Mouse (Mus musculus) hindbrain, embryonic 16.5 days (tissue): ENCODE results near the gene Prpf8. TPM values are rescaled to one million over a fixed set of nuclear protein-coding genes. Genes with fewer than 3 reads are reported as not detected.
A peak's percentile ranks its signal among the peaks of the same experiment; 100 is the strongest.

Experiments used
- ATAC-seq: fragments of 200-750 bp; cut with Nextera tagmentation; 2 replicates; pipeline ENCODE4 v1.8.0; 2017; ENCODE audit warnings: moderate TSS enrichment, moderate library complexity
- H3K27ac ChIP-seq: fragments of 300-500 bp; sonication (generic); 2 replicates; pipeline ENCODE4 v1.5.1; 2014; ENCODE audit warnings: low read depth, mild to moderate bottlenecking, control low read depth, low read length, moderate library complexity
- H3K27me3 ChIP-seq: fragments of 300-500 bp; sonication (generic); replicated peaks from 2 replicates; pipeline ENCODE4 v1.6.1; 2014; ENCODE audit warnings: low read length; ENCODE audit not compliant: control insufficient read depth, insufficient read depth
- H3K36me3 ChIP-seq: fragments of 300-500 bp; sonication (generic); 2 replicates; pipeline ENCODE4 v1.6.1; 2014; ENCODE audit warnings: mild to moderate bottlenecking, low read length, moderate library complexity, mixed read lengths; ENCODE audit not compliant: control insufficient read depth, insufficient read depth
- H3K4me1 ChIP-seq: fragments of 300-500 bp; sonication (generic); 2 replicates; pipeline ENCODE4 v1.6.1; 2014; ENCODE audit warnings: low read depth, low read length; ENCODE audit not compliant: control insufficient read depth, insufficient read depth
- H3K4me2 ChIP-seq: fragments of 300-500 bp; sonication (generic); 2 replicates; pipeline ENCODE4 v1.6.1; 2014; ENCODE audit warnings: mild to moderate bottlenecking, low read length, control low read depth, moderate library complexity
- H3K4me3 ChIP-seq: fragments of 300-500 bp; sonication (generic); 2 replicates; pipeline ENCODE4 v1.5.1; 2014; ENCODE audit warnings: mild to moderate bottlenecking, low read length, control low read depth, moderate library complexity
- H3K9ac ChIP-seq: fragments of 300-500 bp; sonication (generic); 2 replicates; pipeline ENCODE4 v1.6.1; 2014; ENCODE audit warnings: low read depth, mild to moderate bottlenecking, control low read depth, low read length, moderate library complexity
- H3K9me3 ChIP-seq: fragments of 300-500 bp; sonication (generic); 2 replicates; pipeline ENCODE4 v1.6.1; 2014; ENCODE audit warnings: mild to moderate bottlenecking, low read length, moderate library complexity; ENCODE audit not compliant: control insufficient read depth
- WGBS: fragments of 180-500 bp; shearing (Covaris S2); extraction: QIAGEN DNeasy Blood & Tissue Kit; methylation state at CpG from one replicate; pipeline ENCODE4 v1.1.7; 2014; 5-methylcytosine and 5-hydroxymethylcytosine counted together
- polyA plus RNA-seq: library from polyadenylated mRNA; unstranded; fragments of >200 nt; fragmentation: Nextera tagmentation; extraction: Ambion mirVana; gene quantifications from 2 replicates; pipeline ENCODE4 v1.2.1, GENCODE M21; 2015

Prpf8 gene
- polyA plus RNA-seq, 1 experiment from 2014 or later: 38.8 TPM

DNA sequence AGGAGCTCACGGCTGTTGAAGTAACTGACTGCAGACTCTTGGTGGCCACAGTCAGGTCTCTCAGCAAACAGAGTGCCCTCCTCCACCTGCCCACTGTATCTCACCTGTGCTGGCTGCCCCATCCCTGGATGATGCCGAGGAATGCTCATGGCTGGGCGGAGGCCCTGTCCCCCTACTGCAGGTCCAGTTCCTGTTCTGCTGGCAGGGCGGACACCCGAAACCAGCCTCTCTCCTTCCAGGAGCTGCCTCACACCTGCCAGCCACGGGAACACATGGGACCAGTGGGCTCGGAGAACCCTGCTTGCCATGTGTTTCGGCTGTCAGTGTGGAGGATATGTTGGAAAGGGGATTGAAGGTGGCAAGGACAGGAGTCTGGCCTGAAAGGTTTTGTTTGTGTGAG lies 53.6 kb downstream of the Prpf8 start:
- H3K4me3 ChIP-seq: no peak overlapping the region
- no peaks in the 10 kb centered on the region for H3K9me3 ChIP-seq
- peaks cover 12% of the 10 kb centered on the region for H3K4me1 ChIP-seq
- H3K9ac ChIP-seq: no peak overlapping the region
- peak overlapping the region; percentile 4; the same call in 1 of the 2 replicates for H3K27ac ChIP-seq
- no peaks in the 10 kb centered on the region for H3K36me3 ChIP-seq
- no peak overlapping the region for H3K4me2 ChIP-seq
- ATAC-seq: no peak
- WGBS: 87% methylated on average over 8 of the region's 8 CpGs
- no peaks in the 10 kb centered on the region for H3K27me3 ChIP-seq

DNA sequence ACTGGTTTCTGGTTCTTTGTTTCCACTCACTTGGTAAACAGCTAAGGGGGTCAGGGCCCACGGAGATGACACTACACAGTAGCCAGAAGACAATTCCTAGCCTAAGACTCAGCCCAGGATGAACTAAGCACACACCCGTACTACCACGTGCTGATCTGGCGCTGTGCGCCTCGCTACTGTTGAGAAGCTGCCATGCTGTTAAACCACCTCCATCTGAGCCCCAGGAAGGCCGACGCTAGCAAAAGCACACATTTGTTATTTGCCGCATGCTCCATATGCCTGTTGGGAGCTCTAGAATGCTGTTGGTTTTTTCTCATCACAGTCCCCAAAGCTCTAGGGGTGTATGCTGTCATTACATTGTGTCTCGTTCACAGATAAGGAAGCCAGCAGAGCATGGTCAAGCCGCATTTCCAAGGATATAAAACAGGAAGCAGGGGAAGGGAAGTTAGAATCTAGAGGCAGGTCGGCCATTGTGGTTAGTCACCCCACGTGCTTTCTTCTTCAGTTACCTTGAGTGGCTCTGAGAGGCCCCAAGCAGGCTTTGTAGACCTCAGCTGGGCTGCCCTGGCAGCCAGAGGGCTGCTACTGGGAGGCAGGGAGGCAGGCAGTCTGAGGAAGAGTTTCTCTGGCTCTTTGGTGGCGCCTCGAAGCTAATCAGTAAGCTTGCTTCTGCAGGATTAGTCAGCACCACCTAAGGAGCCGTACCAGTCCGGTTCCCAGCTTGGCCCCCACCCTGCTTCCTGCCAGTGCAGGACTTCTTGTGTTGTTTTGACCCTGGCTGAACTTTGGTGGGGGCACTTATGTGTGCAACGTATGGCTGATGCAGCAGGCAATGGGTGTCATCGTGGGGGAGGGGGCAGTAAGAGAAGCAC lies 54.3 kb downstream of the Prpf8 start:
- Histone ChIP-seq H3K4me3 (no peak overlapping the region), H3K36me3 (no peaks in the 10 kb centered on the region), H3K4me1 (peaks cover 5% of the 10 kb centered on the region), H3K27me3 (no peaks in the 10 kb centered on the region), H3K27ac (peak overlapping the region; percentile 4; the same call in 1 of the 2 replicates), H3K9me3 (no peaks in the 10 kb centered on the region), H3K4me2 (no peak overlapping the region), H3K9ac (no peak overlapping the region)
- WGBS: 71% methylated on average over 19 of the region's 19 CpGs
- ATAC-seq: 0 out of 2 replicates have a peak, but pooled peaks have one; percentile 40

DNA sequence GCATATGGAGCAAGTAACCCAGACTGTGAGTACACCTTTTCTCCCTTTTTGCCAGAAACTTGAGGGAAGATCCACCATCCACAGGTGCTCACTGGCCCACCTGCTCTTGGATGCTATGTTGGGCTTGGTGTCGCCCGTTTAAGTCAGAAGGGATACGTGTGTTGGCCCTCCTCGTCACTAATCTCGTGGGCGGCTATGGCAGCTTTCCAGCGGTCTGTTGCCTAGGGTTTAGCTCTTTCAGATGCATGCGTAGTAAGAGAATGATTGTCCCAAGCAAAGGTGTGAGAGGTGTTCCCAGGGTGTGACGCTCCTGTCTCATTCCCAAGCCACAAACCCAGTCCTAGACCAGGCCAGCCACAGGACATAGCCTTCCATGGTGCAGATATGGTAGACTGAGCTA lies 58.1 kb downstream of the Prpf8 start:
- ATAC-seq: no peak
- H3K4me3 ChIP-seq: no peak overlapping the region
- H3K4me1 ChIP-seq: peaks cover 2% of the 10 kb centered on the region
- H3K4me2 ChIP-seq: no peak overlapping the region
- WGBS: 81% methylated on average over 9 of the region's 9 CpGs
- no peak overlapping the region for H3K27ac ChIP-seq
- H3K36me3 ChIP-seq: peaks cover 8% of the 10 kb centered on the region; the same call in 1 of the 2 replicates
- H3K27me3 ChIP-seq: no peaks in the 10 kb centered on the region
- no peak overlapping the region for H3K9ac ChIP-seq
- H3K9me3 ChIP-seq: no peaks in the 10 kb centered on the region

DNA sequence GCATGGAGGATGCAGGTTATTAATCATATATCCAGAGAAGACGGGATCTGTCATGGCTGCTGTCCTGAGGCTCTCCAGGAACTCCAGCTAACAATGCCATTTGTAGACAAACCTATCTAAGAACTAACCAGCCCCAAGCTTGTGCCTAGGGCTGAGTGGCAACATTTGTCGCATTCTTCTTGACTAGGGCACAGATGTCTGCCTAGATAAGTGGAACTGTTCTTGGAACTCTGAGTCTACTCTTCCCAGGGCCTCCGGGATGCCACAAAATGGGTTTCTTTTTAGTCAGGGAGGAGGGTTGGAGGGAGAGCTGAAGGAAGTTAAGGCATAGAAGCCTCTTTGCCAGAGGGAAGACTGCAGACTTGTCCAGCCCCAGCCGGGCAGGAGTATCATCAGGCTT lies 59.4 kb downstream of the Prpf8 start:
- ATAC-seq: no peak
- Histone ChIP-seq H3K36me3 (peaks cover 8% of the 10 kb centered on the region; the same call in 1 of the 2 replicates), H3K9ac (no peak overlapping the region), H3K27ac (no peak overlapping the region), H3K4me2 (no peak overlapping the region), H3K27me3 (no peaks in the 10 kb centered on the region), H3K4me1 (peaks cover 12% of the 10 kb centered on the region), H3K9me3 (no peaks in the 10 kb centered on the region), H3K4me3 (no peak overlapping the region)
- WGBS: 75% methylated on average over 4 of the region's 4 CpGs

DNA sequence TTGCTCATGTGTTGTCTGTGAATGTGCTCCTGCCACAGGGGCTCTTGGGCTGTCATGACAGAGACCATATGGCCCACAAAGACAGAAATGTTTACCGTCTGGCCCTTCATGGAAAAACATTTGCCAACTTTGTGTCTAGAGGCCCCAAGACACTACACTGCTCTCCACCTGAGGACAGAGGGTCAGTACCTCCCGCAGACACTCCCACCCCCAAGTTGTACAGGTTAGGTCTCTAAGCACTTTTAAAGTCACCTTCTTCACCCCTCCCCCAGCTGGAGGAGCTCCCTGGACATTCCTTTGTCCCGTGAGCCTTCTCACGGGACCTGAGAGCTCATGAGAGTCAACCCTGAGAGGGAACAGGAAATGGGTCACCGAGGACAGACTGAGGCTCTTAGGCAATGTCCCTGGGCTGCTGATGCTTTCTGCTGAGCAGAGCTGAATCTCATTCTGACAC lies 63.1 kb downstream of the Prpf8 start:
- peaks cover 26% of the 10 kb centered on the region for H3K4me1 ChIP-seq
- H3K27me3 ChIP-seq: no peaks in the 10 kb centered on the region
- H3K9me3 ChIP-seq: no peaks in the 10 kb centered on the region
- peaks cover 11% of the 10 kb centered on the region; the same call in 1 of the 2 replicates for H3K36me3 ChIP-seq
- H3K4me2 ChIP-seq: no peak overlapping the region
- no peak overlapping the region for H3K4me3 ChIP-seq
- 46% methylated on average over 5 of the region's 5 CpGs for WGBS
- no peak for ATAC-seq
- no peak overlapping the region; the same call in 1 of the 2 replicates for H3K27ac ChIP-seq
- no peak overlapping the region for H3K9ac ChIP-seq

DNA sequence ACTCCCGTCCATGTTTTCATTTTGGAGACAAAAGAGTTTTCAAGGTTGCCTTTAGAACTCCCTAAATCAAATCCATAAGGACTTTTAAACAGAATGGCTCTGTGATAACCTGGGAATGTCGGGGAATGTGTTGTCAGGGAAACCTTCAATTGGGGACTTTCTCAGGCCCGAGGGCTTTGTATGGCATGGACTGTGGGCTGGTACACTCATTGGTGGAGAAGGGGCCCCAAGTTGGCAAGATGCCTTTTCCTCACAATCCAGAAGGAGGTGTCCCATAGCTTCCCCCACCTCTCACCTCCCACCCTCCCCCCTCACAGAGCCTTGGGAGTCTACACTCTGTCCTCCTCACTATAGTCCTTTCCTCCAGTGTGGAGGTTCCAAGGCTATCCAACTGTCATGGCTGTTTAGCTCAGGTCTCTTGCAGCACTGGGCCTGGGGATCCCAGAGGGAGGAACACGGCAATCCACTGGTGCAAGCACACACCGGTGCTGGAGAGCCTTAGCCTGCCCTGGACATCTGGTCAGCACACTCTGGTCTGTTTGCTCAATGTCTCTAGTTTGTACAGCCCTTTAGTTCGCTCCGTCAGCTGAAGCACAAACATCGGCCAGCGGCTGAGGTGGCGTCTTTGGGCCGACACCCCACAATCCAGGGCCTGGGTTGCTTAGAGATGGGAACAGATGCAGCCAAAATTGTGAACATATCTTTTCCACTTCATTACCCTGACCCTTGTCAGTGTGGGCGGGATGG lies 63.8 kb downstream of the Prpf8 start:
- Histone ChIP-seq H3K4me2 (no peak overlapping the region), H3K4me1 (peaks cover 26% of the 10 kb centered on the region), H3K4me3 (no peak overlapping the region), H3K27me3 (no peaks in the 10 kb centered on the region), H3K9ac (no peak overlapping the region), H3K9me3 (no peaks in the 10 kb centered on the region), H3K36me3 (peaks cover 13% of the 10 kb centered on the region; the same call in 1 of the 2 replicates), H3K27ac (no peak overlapping the region)
- peak; percentile 54 for ATAC-seq
- WGBS: 36% methylated on average over 12 of the region's 12 CpGs

DNA sequence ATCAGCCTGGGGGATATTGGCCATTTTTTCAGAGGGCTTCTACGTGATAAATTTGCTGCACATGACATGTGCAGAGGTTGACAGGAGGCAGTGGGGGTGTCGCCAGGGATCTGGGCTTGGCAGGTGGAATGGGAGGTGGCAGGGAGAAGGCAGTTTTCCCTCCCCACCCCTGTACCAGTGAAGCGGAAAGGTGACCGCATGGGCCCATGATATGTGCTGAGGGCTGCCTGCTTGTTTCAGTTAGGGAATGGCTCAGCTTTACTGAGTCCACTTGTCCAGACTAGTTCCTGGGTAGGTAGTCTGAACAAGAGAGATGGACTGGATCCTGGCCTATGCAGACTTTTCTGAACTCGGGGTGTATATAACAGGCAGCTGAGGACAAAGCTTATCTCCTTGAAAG lies 64.7 kb downstream of the Prpf8 start:
- H3K4me2 ChIP-seq: no peak overlapping the region
- H3K27ac ChIP-seq: no peak overlapping the region
- ATAC-seq: no peak
- no peaks in the 10 kb centered on the region for H3K27me3 ChIP-seq
- H3K9ac ChIP-seq: no peak overlapping the region
- WGBS: 83% methylated on average over 5 of the region's 5 CpGs
- H3K36me3 ChIP-seq: peaks cover 13% of the 10 kb centered on the region; the same call in 1 of the 2 replicates
- H3K9me3 ChIP-seq: no peaks in the 10 kb centered on the region
- no peak overlapping the region for H3K4me3 ChIP-seq
- peaks cover 26% of the 10 kb centered on the region for H3K4me1 ChIP-seq

DNA sequence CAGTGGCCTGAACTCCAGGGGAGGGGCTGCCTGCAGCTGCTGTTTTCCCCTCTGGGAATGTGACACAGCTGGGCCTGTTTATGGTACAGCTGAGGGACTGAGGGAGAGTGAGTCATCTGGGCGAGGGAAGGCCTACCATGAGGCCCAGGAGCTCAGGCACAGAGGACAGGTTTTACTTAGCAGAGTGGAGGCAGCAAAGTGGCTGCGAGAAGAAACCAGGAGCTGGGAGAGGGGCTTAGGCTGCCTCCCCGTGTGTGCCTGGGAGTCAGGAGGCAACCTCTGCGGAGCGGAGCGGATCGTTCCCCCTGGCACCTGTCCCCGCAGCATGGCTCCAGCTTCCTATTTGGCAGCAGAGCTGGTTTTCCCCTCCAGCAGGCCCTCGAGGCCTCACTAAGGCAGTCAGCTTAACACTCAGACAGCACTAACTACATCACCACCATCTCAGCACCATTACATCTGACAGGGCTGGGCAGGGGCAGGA lies 65.4 kb downstream of the Prpf8 start:
- Histone ChIP-seq H3K4me1 (peaks cover 26% of the 10 kb centered on the region), H3K9ac (0 out of 2 replicates have a peak overlapping the region, but pooled peaks have one; percentile 4), H3K27ac (no peak overlapping the region; the same call in 1 of the 2 replicates), H3K4me2 (no peak overlapping the region), H3K4me3 (no peak overlapping the region), H3K27me3 (no peaks in the 10 kb centered on the region), H3K36me3 (peaks cover 10% of the 10 kb centered on the region; the same call in 1 of the 2 replicates), H3K9me3 (no peaks in the 10 kb centered on the region)
- 37% methylated on average over 9 of the region's 9 CpGs for WGBS
- ATAC-seq: peak; percentile 32; the same call in 1 of the 2 replicates
